Mouse (Mus musculus): ENCODE data around the gene Tdrd6.

The Tdrd6 gene

DNA sequence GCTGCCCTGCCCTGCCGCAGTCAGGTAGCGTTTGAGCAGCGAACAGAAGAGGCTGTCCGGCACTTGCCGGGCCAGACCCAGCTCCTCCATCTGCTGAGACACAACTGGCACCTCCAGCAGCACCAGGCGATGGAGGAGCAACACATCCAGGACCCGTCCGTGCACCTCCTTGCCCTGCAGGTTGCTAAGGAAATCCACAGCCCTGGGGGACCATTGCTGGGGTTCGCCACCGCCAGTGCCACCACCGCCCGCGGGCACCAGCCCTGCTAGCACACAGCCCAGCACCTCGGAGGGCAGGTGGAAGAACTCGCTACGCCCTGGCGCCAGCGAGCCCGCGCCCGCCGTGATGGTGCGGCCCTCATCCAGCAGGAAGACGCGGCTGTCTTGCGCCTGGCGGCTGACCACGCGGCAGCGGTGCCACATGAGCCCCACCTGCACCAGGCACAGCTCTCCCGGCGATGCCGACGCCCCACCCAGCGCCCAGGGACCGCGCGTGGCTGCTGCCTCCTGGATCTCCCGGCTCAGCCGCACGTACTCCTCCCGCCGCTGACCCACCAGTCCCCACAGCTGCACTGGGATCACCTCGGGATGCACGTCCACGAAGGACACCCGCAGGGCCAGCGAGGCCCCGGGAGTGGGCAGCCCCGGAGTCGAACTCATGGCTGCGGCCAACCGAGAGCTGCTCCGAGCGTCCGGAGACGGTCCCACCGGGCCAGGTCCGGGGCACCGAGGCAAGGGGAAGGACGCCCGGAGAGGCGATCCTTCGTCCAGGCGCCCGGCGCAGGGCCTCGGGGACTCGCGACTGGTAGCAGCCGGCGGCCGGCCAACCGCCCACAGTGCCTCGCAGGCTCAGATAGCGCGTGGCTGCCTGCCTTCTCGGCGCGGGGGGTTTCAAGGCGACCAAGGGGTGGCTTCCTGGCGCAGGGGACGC lies at the start of gene Tdrd6:
Gene Tdrd6, minus strand, starts transcription at position 804 of the 931 bp plus-strand sequence.
- DNase-seq = no peak

DNA sequence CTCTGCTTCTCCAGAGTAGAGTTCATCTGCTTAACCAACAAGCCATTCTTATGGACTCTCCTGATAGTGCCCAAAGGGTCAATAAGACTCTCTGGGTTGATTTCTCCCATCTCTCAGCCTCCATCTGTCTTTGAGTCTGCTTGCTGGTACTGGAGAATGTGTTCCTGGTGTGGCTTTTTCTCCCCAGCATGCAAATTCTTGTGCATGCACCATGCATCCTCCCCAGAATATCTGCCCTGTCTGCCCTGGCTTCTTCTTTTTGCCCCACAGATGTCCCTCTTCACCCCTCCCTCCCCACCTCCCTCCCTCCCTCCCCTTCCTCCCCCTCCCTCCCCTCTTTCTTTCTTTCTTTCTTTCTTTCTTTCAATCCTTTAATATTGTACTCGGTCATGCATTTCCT lies 47.2 kb upstream of the Tdrd6 start:
- no peak for DNase-seq

GRCm38 (mm10) chr17:43676241-43676640 lies 46.1 kb upstream of the Tdrd6 start:
- no peak for DNase-seq

DNA sequence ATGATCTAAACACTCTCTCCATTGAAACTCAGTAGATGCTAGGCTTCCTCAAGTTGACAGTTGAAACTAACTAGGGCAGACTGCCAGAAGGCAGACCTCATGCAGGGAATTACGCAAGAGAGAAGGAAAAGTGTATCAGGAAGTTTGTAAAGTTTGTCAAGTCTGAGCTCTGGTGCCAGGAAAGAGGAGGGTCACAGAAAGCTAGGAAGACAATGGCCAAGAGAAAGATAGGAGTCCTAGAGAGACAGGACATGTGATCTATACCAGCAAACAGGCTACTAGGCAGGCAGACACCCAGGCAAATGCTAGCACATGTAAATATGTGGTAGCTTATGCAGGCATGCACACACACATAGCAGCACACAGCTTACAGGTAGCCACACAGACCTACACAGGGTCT lies 45.1 kb upstream of the Tdrd6 start:
- DNase-seq = no peak

GRCm38 (mm10) chr17:43671907-43672306 lies 41.8 kb upstream of the Tdrd6 start:
- DNase-seq = no peak

GRCm38 (mm10) chr17:43669145-43669695 lies 39.1 kb upstream of the Tdrd6 start:
- DNase-seq = no peak

GRCm38 (mm10) chr17:43667290-43667843 lies 37.3 kb upstream of the Tdrd6 start, which contains the start of gene Cyp39a1:
Cyp39a1 (plus strand) TSS chr17:43667425.
- DNase-seq = no peak

GRCm38 (mm10) chr17:43666576-43667289 lies 36.6 kb upstream of the Tdrd6 start, which contains the start of gene Slc25a27:
Slc25a27 (minus strand) TSS chr17:43667214.
- peak; percentile 87 for DNase-seq

GRCm38 (mm10) chr17:43651314-43652046 lies 21.4 kb upstream of the Tdrd6 start:
- DNase-seq = no peak

- no peak for DNase-seq
Observed at GRCm38 (mm10) chr17:43649641-43650436, 19.7 kb upstream of the Tdrd6 start.

DNA sequence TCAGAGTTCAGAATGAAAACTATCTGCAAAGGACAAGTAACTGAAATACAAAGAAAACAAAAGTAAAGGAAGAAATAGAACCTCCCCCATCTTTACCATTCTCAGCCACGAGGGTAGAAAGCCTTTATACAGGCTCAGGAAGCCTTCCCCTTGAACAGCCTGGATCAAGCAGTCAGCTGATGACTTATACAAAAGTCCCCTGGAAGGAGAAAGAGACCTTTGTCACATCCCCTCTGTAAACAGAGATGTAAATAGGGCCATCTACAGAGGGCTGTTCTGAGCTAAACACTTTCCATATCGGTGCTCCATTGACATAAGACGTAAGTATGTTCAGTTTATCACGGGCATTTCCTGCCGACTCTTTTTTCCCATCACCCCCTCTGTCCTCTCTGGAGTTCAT lies 16.8 kb upstream of the Tdrd6 start:
- no peak for DNase-seq

GRCm38 (mm10) chr17:43645136-43645535 lies 15.0 kb upstream of the Tdrd6 start:
- DNase-seq = no peak

- no peak for DNase-seq
Observed at GRCm38 (mm10) chr17:43644375-43644774, 14.3 kb upstream of the Tdrd6 start.

- no peak for DNase-seq
Observed at GRCm38 (mm10) chr17:43643191-43643590, 13.1 kb upstream of the Tdrd6 start.

- no peak for DNase-seq
Observed at GRCm38 (mm10) chr17:43640825-43641224, 10.7 kb upstream of the Tdrd6 start.

DNA sequence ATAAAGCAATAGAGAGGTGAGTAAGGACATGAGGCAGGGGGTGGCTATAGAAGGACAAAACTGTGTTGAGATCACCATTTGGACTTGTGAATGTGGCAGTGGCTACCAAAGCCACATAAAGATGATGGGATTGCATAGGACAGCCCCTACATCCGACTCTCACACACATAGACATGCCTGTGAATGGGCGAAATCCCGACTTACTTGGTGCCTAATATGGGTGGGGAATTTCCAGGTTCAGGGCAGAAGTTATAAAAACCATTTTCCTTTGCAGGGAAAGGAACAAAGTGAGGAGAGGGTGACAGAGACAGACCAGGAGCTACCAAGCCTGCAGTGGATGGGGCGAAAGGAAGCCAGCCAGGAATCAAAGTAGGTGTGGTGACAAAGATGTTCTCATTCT lies 7.0 kb upstream of the Tdrd6 start:
- DNase-seq = no peak

DNA sequence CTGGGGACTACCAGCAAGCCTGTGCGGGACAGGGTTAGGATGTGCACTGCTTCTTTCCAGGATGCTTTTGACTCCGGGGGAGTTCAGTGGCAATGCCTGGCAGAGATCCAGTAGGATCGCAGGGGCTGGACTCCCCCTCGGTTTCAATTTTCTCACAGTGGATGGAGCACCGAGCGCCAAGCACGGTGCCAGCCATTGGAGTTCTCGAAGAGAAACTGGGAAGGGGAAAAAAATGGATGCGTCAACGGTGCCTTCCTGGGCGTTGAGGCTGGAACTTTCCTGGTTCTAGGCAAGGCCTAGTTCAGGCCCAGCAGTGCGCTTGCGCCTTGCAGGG lies 295 bp upstream of the Tdrd6 start:
- no peak for DNase-seq

GRCm38 (mm10) chr17:43629026-43629495 lies 1.0 kb downstream of the Tdrd6 start:
- DNase-seq = no peak

GRCm38 (mm10) chr17:43628246-43628645 lies 1.9 kb downstream of the Tdrd6 start:
- no peak for DNase-seq

DNA sequence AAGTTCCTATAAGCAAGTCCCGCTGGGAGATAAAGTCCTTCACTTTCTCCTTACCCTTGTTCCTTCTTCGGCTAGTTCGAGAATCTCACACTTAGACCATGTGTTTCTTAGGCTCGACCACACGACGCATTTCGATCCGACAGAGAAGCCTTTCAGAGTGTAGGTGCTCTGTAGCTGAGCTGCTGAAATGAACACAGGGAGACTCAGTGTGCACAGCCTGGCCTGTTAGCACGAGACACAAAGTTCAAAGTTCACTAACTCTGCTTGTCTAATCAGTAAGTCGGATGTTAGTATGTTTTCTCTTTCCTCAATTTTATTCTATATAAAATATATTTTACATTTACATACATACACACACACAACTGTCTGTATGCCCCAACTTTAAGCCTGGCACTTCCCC lies 8.0 kb downstream of the Tdrd6 start:
- DNase-seq = no peak

DNA sequence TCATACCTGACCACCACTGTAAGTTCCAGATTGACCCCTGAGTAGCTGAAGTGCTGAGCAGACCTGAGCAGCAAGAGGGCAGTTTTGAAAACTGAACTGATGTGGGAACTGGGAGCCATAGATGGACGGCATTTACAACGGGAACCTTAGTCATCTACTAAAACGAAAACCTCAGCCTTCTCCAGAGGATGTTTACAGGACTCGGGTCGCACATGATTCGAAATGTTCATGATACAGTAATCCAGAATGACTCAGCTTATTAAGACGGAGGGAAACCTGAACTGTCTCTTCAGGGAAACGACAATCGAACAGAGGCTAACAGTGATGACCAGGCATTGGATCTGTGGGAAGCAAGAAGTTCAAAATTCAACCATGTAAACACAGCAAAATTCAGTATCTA lies 10.9 kb downstream of the Tdrd6 start:
- no peak for DNase-seq

DNA sequence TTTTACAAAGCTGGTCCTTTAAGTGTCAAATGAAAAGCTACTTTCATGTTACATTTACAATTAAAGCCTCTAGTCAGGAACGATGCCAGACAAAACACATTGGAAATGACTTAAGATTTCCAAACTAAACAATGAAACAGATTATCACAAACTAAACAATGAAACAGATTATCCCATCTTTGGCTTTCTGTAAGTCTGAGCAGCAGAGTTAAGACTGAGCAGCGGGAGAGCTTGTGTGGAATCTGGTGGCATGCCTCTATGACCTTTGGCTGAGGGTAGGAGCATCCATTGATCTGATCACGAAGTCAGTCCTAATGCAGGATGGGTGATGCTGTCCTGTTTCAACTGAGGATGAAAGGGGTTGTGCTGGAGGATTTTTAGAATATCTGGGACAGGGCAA lies 17.9 kb downstream of the Tdrd6 start:
- no peak for DNase-seq
